Mouse (Mus musculus) heart, embryonic 10.5 days (tissue): ENCODE data around the gene Dock4. TPM values are rescaled to one million over a fixed set of nuclear protein-coding genes. Genes with fewer than 3 reads are reported as not detected.

Source experiments
- DNase-seq: peaks from one replicate; pipeline ENCODE4 v3.0.0-alpha.2; 2017; ENCODE audit warnings: low spot score
- H3K27ac ChIP-seq: fragments of 300-500 bp; sonication (generic); 2 replicates; pipeline ENCODE4 v1.5.1; 2016; ENCODE audit warnings: mild to moderate bottlenecking
- H3K27me3 ChIP-seq: fragments of 300-500 bp; sonication (generic); 2 replicates; pipeline ENCODE4 v1.6.1; 2016; ENCODE audit warnings: mild to moderate bottlenecking; ENCODE audit not compliant: poor library complexity, insufficient read depth, severe bottlenecking
- H3K36me3 ChIP-seq: fragments of 300-500 bp; sonication (generic); 2 replicates; pipeline ENCODE4 v1.6.1; 2016; ENCODE audit warnings: mild to moderate bottlenecking, moderate library complexity
- H3K4me1 ChIP-seq: fragments of 300-500 bp; sonication (generic); 2 replicates; pipeline ENCODE4 v1.6.1; 2016; ENCODE audit warnings: mild to moderate bottlenecking
- H3K4me3 ChIP-seq: fragments of 300-500 bp; sonication (generic); 2 replicates; pipeline ENCODE4 v1.5.1; 2016; ENCODE audit warnings: mild to moderate bottlenecking, moderate library complexity
- H3K9me3 ChIP-seq: fragments of 300-500 bp; sonication (generic); 2 replicates; pipeline ENCODE4 v1.6.1; 2016; ENCODE audit warnings: mild to moderate bottlenecking, moderate library complexity
- WGBS: fragments of 180-500 bp; shearing (Covaris S2); methylation state at CpG from one replicate; pipeline ENCODE4 v1.1.7; 2016; 5-methylcytosine and 5-hydroxymethylcytosine counted together
- polyA plus RNA-seq: library from polyadenylated mRNA; unstranded; fragments of >200 nt; fragmentation: Nextera tagmentation; extraction: Ambion mirVana; gene quantifications from 2 replicates; pipeline ENCODE4 v1.2.1, GENCODE M21; 2016

Gene Dock4
- polyA plus RNA-seq, 1 experiment from 2014 or later = 10.5 TPM

DNA sequence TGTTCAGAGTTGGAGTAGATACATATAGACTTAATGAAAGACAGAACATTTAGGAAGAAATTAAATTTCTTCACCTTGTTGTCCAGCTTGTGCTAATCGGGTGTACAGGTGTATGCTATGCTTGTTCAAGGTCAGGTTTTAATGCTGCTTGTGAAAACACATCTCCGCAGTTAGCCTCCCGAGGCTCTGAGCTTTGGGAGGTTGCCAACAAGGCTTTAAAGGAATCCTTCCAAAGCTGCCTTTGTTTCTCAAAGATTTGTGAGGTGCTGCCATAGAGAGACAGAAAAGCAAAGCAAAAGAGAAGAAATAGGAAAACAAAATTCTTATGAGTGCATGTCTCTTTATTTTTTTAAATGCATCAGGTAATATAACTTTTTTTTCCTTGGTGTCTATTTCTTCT, 57.8 kb downstream of the Dock4 start:
- Histone ChIP-seq H3K9me3 (no peaks in the 10 kb centered on the region), H3K36me3 (no peaks in the 10 kb centered on the region), H3K27me3 (no peaks in the 10 kb centered on the region), H3K4me3 (no peak overlapping the region), H3K4me1 (peaks cover 21% of the 10 kb centered on the region), H3K27ac (no peak overlapping the region)
- no peak for DNase-seq
- 73% methylated on average over 3 of the region's 3 CpGs for WGBS

DNA sequence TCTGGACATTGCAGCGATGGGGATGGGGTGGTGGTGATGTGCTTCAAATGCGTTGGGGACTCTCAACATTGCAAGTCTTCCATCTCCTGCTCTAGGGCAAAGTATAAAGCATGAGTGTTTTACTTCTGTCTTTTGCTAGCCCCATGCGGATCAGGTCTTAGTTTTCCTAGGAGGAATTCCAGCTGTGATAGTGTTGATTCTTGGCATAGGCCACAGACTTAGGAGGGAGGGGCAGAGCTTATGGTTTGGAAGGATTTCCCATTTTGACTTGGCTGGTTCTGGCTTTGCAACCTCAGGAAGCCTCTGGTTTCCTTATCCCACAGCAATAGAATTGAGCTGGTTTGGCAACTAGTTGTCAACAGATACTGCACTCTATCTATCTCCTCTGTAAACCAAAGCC, 58.9 kb downstream of the Dock4 start:
- no peak overlapping the region for H3K4me3 ChIP-seq
- no peak overlapping the region for H3K27ac ChIP-seq
- H3K36me3 ChIP-seq = no peaks in the 10 kb centered on the region
- no peak for DNase-seq
- H3K27me3 ChIP-seq = no peaks in the 10 kb centered on the region
- peaks cover 9% of the 10 kb centered on the region for H3K4me1 ChIP-seq
- WGBS = 77% methylated on average over 3 of the region's 3 CpGs
- no peaks in the 10 kb centered on the region for H3K9me3 ChIP-seq

DNA sequence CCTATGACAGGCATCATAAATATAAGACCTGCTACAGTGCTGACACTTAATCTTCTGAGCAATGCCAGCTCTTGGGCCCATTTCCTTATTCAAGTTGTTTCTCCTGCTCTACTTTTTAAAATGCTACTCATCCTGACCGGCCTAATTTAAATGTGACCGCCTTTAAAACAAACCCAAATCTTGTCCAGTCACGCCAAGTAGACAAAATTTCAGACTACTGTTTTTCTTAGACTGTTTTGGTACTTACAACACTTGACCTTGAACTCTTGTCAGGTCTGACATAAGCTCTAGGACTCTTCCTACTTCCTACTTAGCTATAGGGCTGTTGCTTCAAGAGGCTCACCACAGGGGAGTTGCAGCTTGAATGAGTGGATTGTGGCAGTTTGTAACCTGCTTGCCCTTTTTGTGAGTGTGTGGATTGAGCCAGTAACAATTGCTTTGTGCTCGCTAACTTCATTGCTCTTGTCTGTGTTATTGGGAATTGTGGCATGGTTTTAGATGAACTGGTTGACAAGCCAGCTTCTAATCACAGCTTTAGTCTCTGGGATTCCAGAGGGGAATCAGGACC, 62.2 kb downstream of the Dock4 start:
- Histone ChIP-seq H3K4me1 (peaks cover 16% of the 10 kb centered on the region), H3K4me3 (no peak overlapping the region), H3K27ac (no peak overlapping the region), H3K9me3 (no peaks in the 10 kb centered on the region), H3K27me3 (no peaks in the 10 kb centered on the region), H3K36me3 (no peaks in the 10 kb centered on the region)
- DNase-seq = no peak
- WGBS = 70% methylated on average over 4 of the region's 4 CpGs

DNA sequence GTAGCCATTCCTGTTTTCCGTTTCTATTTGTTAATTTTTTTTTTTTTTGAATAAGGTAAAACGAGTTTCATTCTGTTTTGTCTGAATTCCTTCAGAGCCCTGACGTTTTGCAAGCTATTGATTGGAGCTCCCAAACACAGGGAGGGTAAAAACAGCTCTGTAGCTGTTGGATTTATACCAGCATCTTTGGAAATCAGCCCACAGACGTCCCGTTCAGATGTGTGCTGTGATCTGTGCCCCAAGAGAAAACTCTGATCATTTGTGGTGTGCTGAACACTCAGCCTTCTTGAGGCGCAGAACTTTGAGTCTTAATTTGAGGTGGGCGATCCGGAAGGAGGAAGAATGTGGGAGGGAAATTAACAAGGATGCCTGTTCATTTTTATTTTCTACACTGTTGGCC, 62.7 kb downstream of the Dock4 start:
- Histone ChIP-seq H3K4me1 (peaks cover 16% of the 10 kb centered on the region), H3K27ac (no peak overlapping the region), H3K36me3 (no peaks in the 10 kb centered on the region), H3K4me3 (no peak overlapping the region), H3K27me3 (no peaks in the 10 kb centered on the region), H3K9me3 (no peaks in the 10 kb centered on the region)
- WGBS = 66% methylated on average over 8 of the region's 8 CpGs
- no peak for DNase-seq

DNA sequence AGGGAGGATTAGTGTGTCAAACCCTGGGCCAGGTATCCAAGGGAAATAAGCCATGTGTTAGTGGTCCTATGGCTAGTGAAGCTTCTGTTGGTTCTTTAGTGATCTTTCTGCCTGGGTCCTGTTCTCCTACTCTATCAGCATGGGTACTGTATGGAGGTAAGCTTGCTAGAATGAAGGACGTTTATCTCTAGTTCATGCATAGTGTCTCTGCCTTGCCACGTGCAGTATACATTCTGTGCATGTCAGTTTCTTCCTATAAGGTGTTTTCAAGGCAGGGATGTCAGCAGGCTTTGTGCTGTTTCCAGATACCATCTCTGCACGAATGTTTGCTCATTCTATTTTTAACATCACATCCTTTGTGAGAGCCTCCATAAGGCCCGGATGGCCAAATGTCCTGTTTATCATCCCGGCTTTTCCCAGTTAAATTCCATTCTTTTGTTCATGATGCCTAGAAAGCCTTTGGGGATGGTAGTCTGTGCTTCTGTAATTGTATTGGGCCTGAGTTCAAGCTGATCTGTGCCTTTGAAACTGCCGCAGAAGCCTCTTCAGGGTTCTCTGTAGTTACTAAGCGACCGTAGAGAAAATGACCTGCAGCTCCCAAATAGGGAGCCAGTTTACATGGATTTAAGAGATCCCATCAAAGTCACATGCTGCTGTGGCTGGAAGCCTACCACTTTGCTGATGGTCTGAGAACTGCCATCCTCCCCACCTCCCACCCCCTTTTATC, 66.1 kb downstream of the Dock4 start:
- Histone ChIP-seq H3K27me3 (no peaks in the 10 kb centered on the region), H3K27ac (no peak overlapping the region), H3K36me3 (no peaks in the 10 kb centered on the region), H3K4me1 (peaks cover 16% of the 10 kb centered on the region), H3K9me3 (no peaks in the 10 kb centered on the region), H3K4me3 (no peak overlapping the region)
- DNase-seq = no peak
- 37% methylated on average over 8 of the region's 8 CpGs for WGBS

DNA sequence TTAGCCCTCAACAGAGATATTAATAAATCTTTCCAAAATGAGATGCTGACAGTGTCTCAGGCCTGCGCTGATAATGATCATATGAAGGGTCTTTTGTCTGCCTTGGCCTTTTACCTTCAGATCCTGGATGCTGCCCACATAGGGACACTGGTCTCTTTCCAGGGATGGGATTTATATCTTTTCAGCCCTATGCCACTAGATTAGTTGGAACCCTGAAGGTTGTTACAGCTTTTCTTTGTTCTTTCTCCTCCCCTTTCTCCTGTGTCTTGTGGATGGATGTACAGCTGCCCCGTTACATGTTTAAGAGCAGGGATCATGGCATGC, 66.6 kb downstream of the Dock4 start:
- H3K36me3 ChIP-seq = no peaks in the 10 kb centered on the region
- 89% methylated on average over 2 of the region's 2 CpGs for WGBS
- peaks cover 16% of the 10 kb centered on the region for H3K4me1 ChIP-seq
- no peaks in the 10 kb centered on the region for H3K27me3 ChIP-seq
- H3K27ac ChIP-seq = no peak overlapping the region
- no peak for DNase-seq
- no peaks in the 10 kb centered on the region for H3K9me3 ChIP-seq
- no peak overlapping the region for H3K4me3 ChIP-seq

DNA sequence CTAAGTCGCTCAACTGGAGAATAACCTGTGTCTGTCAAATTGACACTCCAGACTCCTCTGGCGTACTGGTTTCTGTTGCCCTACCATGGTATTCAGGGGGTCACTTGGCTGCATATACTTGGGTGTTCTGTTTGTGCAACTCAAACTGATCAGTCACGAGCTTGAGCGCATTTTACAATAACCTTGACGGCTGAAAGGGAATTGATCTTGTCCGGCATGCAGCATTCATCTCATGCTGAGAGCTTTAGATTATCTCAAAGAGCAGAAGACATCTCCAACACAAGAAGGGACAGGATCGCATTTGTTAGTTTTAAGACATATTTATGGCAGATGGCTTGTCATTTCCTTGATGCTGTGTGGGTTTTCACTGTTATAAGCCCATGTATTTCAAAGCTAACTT, 67.2 kb downstream of the Dock4 start:
- no peak overlapping the region for H3K4me3 ChIP-seq
- H3K9me3 ChIP-seq = no peaks in the 10 kb centered on the region
- DNase-seq = no peak
- 89% methylated on average over 7 of the region's 7 CpGs for WGBS
- no peaks in the 10 kb centered on the region for H3K27me3 ChIP-seq
- no peaks in the 10 kb centered on the region for H3K36me3 ChIP-seq
- peaks cover 14% of the 10 kb centered on the region for H3K4me1 ChIP-seq
- no peak overlapping the region for H3K27ac ChIP-seq

DNA sequence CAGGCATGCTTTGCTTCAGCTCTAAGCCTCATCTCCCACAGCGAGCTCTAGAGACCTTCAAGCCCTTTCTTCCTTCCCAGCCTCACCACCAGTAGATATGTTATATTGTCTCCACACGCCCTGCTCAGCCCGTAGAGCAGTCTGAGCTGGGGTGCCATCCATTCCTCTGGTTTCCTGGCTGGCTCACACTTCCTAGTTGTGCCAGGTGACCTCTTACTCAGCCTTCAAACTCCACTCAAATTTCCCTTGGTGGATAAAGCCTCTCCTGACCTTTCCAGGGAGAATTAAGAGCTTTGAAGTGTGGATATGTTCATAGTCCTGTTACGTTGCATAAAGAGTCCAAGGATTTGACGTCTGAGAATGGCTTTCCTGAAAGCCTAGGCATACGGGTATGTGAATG, 68.3 kb downstream of the Dock4 start:
- no peaks in the 10 kb centered on the region for H3K9me3 ChIP-seq
- H3K36me3 ChIP-seq = no peaks in the 10 kb centered on the region
- no peak for DNase-seq
- H3K27me3 ChIP-seq = no peaks in the 10 kb centered on the region
- no peak overlapping the region for H3K27ac ChIP-seq
- WGBS = 75% methylated on average over 6 of the region's 6 CpGs
- peaks cover 12% of the 10 kb centered on the region for H3K4me1 ChIP-seq
- H3K4me3 ChIP-seq = no peak overlapping the region

DNA sequence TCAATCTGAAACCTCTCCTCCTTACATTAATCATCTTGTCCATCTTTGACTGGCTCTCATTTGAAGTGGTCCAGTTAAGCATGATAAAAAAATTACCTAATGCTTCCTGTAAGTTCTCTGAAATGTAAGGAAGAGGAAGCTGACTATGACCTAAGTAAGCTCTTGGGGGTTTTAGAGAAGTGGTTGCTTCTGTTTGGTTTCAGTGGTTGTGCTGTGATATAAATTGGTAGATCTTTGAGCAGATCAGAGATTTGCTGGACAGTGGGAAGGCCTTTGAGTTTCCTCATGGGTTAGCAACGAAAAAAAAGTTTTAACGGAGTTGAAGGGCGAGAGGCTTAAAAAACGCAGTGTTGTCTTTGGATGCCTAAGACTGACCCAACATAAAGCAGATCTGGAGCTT, 76.7 kb downstream of the Dock4 start:
- WGBS = 76% methylated on average over 4 of the region's 4 CpGs
- no peaks in the 10 kb centered on the region for H3K9me3 ChIP-seq
- no peaks in the 10 kb centered on the region for H3K27me3 ChIP-seq
- H3K4me3 ChIP-seq = no peak overlapping the region
- DNase-seq = no peak
- H3K4me1 ChIP-seq = no peaks in the 10 kb centered on the region
- no peaks in the 10 kb centered on the region for H3K36me3 ChIP-seq
- no peak overlapping the region for H3K27ac ChIP-seq

DNA sequence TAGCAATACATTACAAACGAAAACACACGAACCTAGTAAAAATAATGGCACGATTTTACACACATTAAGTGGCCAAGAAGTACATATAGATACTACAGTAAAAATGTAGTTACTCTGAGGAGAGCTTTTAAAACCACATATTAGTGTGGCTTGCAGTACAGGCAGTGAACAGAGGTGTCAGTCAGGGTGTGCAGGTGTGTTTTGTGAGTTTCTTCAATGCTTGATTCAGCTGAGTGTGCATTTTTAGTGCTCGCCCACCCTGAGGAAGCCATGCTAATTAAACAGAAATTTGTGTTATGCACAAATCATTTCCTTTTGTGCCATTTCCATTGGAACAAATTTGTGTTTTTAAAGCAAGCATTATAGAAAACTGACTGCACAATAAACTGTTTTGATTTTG, 77.3 kb downstream of the Dock4 start:
- H3K27ac ChIP-seq = no peak overlapping the region
- H3K4me1 ChIP-seq = no peaks in the 10 kb centered on the region
- H3K36me3 ChIP-seq = no peaks in the 10 kb centered on the region
- no peak overlapping the region for H3K4me3 ChIP-seq
- no peaks in the 10 kb centered on the region for H3K27me3 ChIP-seq
- no peaks in the 10 kb centered on the region for H3K9me3 ChIP-seq
- DNase-seq = no peak
- 92% methylated on average over 4 of the region's 4 CpGs for WGBS

DNA sequence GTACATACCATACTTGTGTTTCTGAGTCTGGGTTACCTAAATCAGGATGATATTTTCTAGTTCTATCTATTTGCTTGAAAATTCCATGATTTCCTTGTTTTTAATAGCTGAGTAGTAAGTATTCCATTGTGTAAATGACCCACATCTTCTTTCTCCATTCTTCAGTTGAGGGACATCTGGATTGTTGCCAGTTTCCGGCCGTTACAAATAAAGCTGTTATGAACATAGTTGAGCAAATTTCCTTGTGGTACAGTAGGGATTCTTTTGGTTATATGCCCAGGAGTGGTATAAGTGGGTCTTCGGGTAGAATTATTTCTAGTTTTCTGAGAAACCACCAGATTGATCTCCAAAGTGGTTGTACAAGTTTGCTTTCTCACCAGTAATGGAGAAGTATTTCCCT, 79.3 kb downstream of the Dock4 start:
- H3K4me1 ChIP-seq = no peaks in the 10 kb centered on the region
- H3K9me3 ChIP-seq = no peaks in the 10 kb centered on the region
- no peaks in the 10 kb centered on the region for H3K36me3 ChIP-seq
- WGBS = 85% methylated on average over 3 of the region's 3 CpGs
- H3K4me3 ChIP-seq = no peak overlapping the region
- H3K27me3 ChIP-seq = no peaks in the 10 kb centered on the region
- H3K27ac ChIP-seq = no peak overlapping the region
- no peak for DNase-seq

DNA sequence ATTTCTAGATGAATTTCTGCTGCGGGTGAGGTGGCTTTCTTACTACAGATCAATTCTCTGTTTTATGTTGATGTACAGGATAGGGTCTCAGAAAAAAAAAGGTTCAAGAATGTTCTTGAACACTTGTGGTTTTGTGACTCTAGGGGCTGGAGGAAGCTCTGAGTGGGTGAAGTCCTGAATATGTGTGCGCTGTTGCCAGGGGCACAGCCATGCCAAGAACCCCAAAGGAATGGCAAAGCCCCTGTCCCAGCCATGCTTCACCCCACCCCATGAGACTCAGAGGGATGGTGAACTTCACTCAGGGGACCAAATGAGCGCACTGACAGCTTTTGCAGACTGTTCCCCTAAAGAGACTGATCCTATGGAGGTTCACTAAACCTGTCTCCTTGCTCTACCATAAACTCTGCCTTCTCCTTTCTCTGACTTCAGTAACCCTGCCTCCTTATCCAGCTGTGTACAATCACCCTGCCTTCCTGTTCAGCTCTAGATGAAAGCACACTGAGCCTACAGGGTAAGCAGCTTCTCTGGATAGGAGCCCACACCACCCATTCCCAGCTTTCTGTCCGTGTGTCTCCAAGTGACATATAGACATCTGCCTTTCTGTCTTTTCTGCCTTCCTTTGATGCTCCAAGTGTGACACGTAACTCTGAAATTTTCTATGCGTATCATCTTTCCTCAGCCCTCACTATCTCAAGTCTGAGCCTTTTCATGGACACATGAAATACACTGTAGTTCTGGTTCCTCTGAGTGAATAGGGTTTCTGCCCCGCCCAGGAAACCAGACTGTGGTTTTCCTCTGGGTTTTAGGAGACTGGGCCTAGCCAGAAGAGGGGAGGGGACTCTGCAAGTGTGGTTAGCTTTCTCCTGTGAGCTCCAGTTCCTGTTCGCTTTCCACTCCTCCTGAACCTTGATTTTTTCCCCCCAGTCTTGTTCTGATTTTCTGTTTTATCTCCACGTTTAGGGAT, 90.2 kb downstream of the Dock4 start:
- H3K4me1 ChIP-seq = no peaks in the 10 kb centered on the region
- no peak for DNase-seq
- H3K27ac ChIP-seq = no peak overlapping the region
- H3K27me3 ChIP-seq = no peaks in the 10 kb centered on the region
- no peak overlapping the region for H3K4me3 ChIP-seq
- 79% methylated on average over 9 of the region's 9 CpGs for WGBS
- no peaks in the 10 kb centered on the region for H3K9me3 ChIP-seq
- H3K36me3 ChIP-seq = no peaks in the 10 kb centered on the region

DNA sequence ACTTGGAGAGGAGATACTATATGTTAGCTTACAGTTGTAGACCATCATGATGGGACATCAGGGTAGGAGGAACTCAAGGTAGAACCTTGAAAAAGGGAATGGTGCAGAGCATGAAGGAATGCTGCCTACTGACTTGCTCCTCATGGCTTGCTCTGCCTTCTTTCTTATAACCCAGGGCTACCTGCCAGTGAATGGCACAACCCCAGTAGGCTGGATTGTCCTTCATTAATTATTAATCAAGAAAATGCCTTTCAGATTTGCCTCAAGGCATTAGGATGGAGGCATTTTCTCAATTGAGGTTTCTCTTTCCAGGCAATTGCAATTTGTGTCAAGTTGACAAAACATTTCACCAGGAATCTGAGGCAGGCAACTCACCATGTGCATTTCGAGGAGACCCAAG, 92.1 kb downstream of the Dock4 start:
- H3K4me1 ChIP-seq = no peaks in the 10 kb centered on the region
- no peak for DNase-seq
- WGBS = 86% methylated on average over 1 of the region's 1 CpGs

More for the DNA sequence above, 92.1 kb downstream of the Dock4 start:
- Histone ChIP-seq H3K4me3 (no peak overlapping the region), H3K36me3 (no peaks in the 10 kb centered on the region), H3K9me3 (no peaks in the 10 kb centered on the region), H3K27me3 (no peaks in the 10 kb centered on the region), H3K27ac (no peak overlapping the region)
